Mouse (Mus musculus) macrophage (primary cell): ENCODE results near the gene Zfhx3. TPM values are rescaled to one million over a fixed set of nuclear protein-coding genes. Genes with fewer than 3 reads are reported as not detected.

Experiments
- H3K27ac ChIP-seq: fragments of 350-480 bp; formaldehyde crosslinking; 2 replicates; pipeline ENCODE4 v1.9.0; 2021
- H3K36me3 ChIP-seq: fragments of 350-480 bp; formaldehyde crosslinking; 2 replicates; pipeline ENCODE4 v1.9.0; 2021; ENCODE audit errors: inconsistent target
- H3K4me3 ChIP-seq: fragments of 350-480 bp; formaldehyde crosslinking; 2 replicates; pipeline ENCODE4 v1.9.0; 2021; ENCODE audit errors: inconsistent target
- H3K79me2 ChIP-seq: fragments of 350-480 bp; formaldehyde crosslinking; 2 replicates; pipeline ENCODE4 v1.9.0; 2021; ENCODE audit errors: inconsistent target
- whole genome bisulfite sequencing: methylation state at CpG from one replicate; pipeline ENCODE4 v1.1.7; 2026; ENCODE audit warnings: inconsistent platforms; ENCODE audit not compliant: missing documents; 5-methylcytosine and 5-hydroxymethylcytosine counted together
- polyA plus RNA-seq: library from polyadenylated mRNA; stranded (reverse); fragments of 250-400 nt; gene quantifications from 3 replicates; pipeline ENCODE4 v1.2.4, GENCODE M21; 2018; ENCODE audit warnings: inconsistent platforms

The Zfhx3 gene
- polyA plus RNA-seq, 1 experiment from 2014 or later, result 5.3 TPM

DNA sequence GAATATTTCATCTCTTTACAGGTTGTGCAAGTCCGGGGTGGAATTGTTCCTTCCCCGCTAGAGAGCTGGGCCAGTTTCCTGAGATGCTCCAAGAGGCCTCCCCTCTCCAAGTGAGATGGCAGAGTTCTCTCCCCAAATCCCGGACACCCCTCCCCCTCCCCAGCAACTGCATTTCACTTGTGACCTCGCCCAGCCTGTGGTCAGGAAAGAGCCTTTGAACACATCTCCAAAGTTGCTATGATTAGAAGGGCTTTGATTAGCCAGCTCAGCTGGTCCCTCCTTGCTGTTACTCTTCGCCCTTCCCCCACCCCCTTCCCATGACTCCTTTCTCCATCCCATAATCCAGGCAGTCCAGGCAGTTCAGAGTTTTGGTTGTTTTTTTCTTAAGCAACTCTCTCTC is 670.4 kb downstream of the Zfhx3 start:
- H3K79me2 ChIP-seq, result no peaks in the 10 kb centered on the region
- no peaks in the 10 kb centered on the region for H3K36me3 ChIP-seq
- 56% methylated on average over 5 of the region's 5 CpGs for WGBS
- no peak overlapping the region for H3K4me3 ChIP-seq
- no peak overlapping the region for H3K27ac ChIP-seq

DNA sequence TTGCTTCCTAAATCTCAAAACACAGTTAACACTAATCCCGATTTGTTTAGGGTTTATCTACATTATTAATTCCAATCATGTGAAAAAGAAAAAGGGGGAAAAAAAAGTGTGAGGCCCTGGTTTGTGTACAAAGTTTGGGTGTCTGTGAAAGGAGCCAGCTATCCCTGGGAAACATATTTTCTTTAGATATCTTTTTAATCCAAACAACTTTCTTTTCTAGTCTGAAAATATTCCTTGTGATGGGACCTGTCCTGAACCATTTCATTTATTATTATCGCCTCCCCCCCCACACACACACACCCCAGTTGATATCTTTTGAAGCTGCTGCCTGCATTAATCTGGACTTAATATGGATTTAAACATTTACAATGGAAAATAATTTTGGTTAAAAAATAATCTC is 670.8 kb downstream of the Zfhx3 start:
- Histone ChIP-seq H3K4me3 (no peak overlapping the region), H3K79me2 (no peaks in the 10 kb centered on the region), H3K27ac (no peak overlapping the region), H3K36me3 (no peaks in the 10 kb centered on the region)
- 40% methylated on average over 1 of the region's 2 CpGs for WGBS

DNA sequence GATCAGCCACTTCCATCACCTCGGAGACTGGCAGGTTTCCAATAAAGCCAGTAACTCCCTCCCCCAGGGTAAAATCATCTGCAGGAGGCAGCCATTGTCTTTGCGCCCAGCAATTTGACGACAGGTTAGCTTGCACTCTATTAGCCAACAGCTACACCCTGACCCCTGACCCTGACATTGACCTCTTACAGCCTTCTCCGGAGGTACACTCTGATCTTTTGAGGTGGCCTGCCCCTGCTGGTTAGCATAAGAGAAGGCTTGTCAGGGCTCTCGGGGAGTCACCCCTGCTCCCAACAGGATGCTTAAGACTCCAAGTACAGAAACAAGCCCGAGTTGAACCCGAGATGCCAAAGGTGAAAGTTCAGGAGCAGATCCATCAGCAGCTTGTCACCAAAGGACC is 678.9 kb downstream of the Zfhx3 start:
- WGBS, result 93% methylated on average over 7 of the region's 7 CpGs
- H3K79me2 ChIP-seq, result no peaks in the 10 kb centered on the region
- no peak overlapping the region for H3K27ac ChIP-seq
- no peak overlapping the region for H3K4me3 ChIP-seq
- H3K36me3 ChIP-seq, result no peaks in the 10 kb centered on the region

DNA sequence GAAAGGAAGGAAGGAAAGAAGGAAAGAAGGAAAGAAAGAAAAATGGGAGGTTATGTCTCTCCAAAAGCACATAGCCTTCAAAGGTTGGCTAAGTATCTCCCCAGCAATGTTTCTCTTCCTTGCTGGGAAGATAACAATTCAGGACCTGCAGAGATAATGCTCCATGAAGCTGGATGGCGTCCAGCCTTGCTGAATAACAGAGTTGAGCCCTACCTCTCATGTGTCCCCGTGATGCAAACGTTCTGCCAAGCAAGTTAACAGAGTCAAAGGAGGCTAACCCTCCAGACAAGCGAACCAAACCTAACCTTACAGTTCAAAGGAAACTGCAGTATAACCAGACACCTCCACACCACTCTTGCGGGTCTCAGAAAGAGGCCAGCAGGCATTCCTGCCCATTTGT is 681.2 kb downstream of the Zfhx3 start:
- no peaks in the 10 kb centered on the region for H3K36me3 ChIP-seq
- H3K27ac ChIP-seq, result no peak overlapping the region
- no peak overlapping the region for H3K4me3 ChIP-seq
- 88% methylated on average over 5 of the region's 5 CpGs for WGBS
- H3K79me2 ChIP-seq, result no peaks in the 10 kb centered on the region

DNA sequence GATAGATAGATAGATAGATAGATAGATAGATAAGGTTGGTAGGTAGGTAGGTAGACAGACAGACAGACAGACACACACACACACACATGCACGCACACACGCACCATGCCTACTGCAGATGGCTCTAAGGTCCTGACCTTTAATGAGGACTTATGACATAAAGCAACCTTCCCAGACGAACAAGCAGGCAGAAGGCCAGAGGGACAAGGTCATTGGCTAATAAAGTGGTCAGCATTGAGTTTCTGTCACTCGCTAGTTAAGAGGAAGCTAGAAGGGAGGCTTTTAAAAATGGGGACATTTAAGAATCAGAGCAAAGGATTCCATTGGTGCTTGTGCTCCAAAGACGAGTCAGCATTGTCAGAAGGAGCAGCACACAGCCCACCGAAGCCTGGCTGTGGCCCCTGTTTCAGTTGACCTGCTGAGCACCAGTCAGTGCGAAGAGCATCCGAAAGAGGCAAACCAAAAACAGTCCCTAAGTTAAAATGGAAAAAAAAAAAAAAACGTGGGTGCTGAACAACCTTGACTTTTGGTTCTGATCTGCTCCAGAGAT is 683.2 kb downstream of the Zfhx3 start:
- no peak overlapping the region for H3K27ac ChIP-seq
- H3K4me3 ChIP-seq, result no peak overlapping the region
- no peaks in the 10 kb centered on the region for H3K79me2 ChIP-seq
- no peaks in the 10 kb centered on the region for H3K36me3 ChIP-seq
- 75% methylated on average over 9 of the region's 9 CpGs for WGBS

DNA sequence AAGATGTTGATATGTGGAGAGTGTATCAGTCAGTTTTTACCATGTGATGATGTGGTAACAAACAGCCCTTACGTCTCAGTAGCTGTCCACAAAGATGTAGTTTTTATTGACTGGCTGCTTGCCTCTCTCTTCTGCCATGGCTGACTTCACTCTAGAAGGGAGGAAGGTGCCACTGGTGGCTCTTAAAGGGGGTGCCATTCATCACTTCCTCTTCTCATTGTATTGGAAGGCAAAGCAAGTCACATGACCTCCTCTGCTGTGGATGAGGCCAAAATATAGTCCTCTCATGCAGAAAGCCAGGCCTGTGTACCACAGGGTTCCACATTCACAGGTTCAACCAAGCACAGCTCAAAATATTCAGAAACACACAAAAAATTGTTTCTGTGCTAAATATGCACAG is 688.6 kb downstream of the Zfhx3 start:
- 100% methylated on average over 1 of the region's 1 CpGs for WGBS

DNA sequence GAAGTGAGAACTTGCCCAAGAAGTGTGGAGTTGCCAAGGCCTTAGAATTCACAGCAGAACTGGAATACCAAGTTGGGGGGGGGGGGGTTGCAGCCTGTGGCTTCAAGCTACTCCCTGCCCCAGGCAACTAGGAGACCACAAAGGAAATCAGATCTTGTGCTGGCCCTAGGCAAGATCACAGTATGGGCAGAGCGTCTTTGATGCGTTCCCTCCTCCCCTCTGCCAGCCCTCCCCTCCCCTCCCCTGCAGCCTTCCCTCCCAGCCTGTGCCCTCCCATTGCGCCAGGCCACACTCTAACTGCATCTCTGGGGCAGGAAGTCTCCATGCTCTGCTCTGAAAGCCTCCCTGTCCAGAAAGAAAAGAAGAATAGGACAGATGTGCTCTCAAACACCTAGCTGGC is 691.8 kb downstream of the Zfhx3 start:
- H3K79me2 ChIP-seq, result no peaks in the 10 kb centered on the region
- H3K27ac ChIP-seq, result no peak overlapping the region
- H3K36me3 ChIP-seq, result no peaks in the 10 kb centered on the region
- H3K4me3 ChIP-seq, result no peak overlapping the region
- WGBS, result 28% methylated on average over 2 of the region's 3 CpGs

More for the DNA sequence above, 688.6 kb downstream of the Zfhx3 start:
- Histone ChIP-seq H3K36me3 (no peaks in the 10 kb centered on the region), H3K4me3 (no peak overlapping the region), H3K27ac (no peak overlapping the region), H3K79me2 (no peaks in the 10 kb centered on the region)

DNA sequence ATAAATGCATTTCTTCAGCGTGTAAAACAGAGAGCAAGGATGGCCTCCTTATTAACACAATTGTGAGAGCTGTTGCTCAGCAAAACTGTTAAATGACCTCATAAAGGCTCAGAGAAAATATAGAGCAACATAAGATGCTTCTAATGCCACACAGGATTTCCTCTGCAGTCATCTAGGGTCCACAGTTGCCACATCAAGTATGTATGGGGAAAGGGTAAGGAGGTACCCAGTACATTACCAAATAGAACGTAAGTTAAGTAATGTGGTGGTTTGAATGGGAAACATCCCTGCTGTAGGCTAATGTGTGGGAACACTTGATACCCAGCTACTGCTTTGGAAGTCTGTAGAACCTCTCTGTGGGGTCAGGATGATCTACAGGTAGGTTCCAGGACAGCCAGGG is 695.4 kb downstream of the Zfhx3 start:
- H3K79me2 ChIP-seq, result no peaks in the 10 kb centered on the region
- WGBS, result 58% methylated on average over 2 of the region's 2 CpGs
- H3K27ac ChIP-seq, result no peak overlapping the region
- no peaks in the 10 kb centered on the region for H3K36me3 ChIP-seq
- H3K4me3 ChIP-seq, result no peak overlapping the region

DNA sequence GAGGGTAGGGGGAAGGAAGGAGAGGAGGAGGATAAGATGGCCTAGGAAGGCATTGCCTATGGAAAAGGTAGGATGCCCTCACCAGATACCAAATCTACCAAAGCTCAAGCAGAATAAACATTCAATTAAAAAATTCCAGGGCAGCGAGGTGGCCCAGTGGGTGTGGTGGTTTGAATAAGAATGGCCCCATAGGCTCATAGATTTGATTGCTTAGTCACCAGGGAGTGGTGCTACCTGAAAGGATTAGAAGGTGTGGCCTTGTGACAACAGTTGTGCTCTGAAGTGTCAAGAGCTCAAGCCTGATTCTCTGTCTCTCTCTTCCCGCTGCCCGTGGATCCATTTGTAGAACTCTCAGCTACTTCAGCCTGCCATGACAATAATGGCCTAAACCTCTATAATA is 703.2 kb downstream of the Zfhx3 start:
- Histone ChIP-seq H3K27ac (no peak overlapping the region), H3K4me3 (no peak overlapping the region), H3K79me2 (no peaks in the 10 kb centered on the region), H3K36me3 (no peaks in the 10 kb centered on the region)
- WGBS, result 100% methylated on average over 3 of the region's 3 CpGs

DNA sequence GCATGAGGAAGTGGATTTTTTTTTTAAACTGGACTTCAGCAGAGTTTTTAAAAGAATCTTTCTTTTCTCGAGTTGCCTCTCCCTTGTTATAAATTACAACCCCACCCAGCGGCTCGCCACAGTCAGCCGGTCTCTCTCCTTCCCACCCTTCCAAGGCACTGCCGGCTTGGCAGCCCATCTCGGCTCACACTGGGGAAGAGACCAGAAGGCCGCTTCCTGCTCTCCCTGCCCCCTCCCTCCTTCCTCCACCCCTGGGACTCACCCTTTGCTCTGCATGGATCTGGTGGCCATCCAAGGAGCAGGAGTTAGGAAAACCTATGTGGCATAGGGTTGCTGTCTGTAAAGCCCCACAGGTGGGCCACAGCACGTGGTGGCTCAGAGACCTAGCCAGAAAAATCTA is 705.1 kb downstream of the Zfhx3 start:
- H3K79me2 ChIP-seq, result no peaks in the 10 kb centered on the region
- no peak overlapping the region for H3K27ac ChIP-seq
- no peaks in the 10 kb centered on the region for H3K36me3 ChIP-seq
- H3K4me3 ChIP-seq, result no peak overlapping the region
- 41% methylated on average over 8 of the region's 8 CpGs for WGBS

DNA sequence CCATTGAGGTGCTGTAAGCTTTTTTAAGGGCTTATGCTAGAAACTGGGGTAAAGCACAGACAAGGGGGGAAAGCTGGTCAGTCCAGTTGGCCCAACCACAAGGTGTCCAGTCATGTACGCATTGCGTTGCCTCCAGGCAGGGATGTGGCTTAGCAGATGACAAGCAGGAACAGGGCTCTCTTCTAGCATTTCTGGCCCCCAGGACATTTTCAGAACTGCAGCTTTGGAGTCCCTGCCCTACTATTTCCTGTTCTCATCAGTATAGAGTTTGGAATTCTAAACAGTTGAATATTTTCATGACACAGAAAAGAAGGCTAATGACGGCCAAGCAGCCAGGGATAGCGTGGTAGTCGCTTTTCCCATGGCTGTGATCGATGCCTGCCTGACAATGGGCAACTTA is 706.5 kb downstream of the Zfhx3 start:
- 96% methylated on average over 6 of the region's 6 CpGs for WGBS
- no peaks in the 10 kb centered on the region for H3K79me2 ChIP-seq
- H3K27ac ChIP-seq, result no peak overlapping the region
- no peak overlapping the region for H3K4me3 ChIP-seq
- H3K36me3 ChIP-seq, result no peaks in the 10 kb centered on the region

DNA sequence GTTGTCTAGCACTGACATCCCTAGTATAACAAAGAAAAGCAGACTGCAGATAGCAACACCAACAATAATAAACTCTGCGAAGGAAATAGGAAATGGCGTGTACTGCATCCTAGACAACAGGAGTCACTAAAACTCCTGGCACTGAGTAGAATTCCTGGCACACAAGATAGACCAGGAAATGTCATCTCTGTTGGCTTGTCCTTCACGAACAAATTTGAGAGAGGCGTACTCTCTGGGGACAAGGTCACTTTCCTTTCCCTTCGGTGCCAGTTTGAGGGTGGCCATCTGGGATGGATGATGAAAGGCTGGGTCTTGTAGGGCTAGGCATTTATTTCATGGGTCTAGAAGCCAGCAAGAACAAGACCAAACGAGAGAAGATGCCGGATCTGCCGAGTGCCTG is 708.4 kb downstream of the Zfhx3 start:
- Histone ChIP-seq H3K4me3 (no peak overlapping the region), H3K79me2 (no peaks in the 10 kb centered on the region), H3K27ac (no peak overlapping the region), H3K36me3 (no peaks in the 10 kb centered on the region)
- WGBS, result 100% methylated on average over 7 of the region's 8 CpGs

DNA sequence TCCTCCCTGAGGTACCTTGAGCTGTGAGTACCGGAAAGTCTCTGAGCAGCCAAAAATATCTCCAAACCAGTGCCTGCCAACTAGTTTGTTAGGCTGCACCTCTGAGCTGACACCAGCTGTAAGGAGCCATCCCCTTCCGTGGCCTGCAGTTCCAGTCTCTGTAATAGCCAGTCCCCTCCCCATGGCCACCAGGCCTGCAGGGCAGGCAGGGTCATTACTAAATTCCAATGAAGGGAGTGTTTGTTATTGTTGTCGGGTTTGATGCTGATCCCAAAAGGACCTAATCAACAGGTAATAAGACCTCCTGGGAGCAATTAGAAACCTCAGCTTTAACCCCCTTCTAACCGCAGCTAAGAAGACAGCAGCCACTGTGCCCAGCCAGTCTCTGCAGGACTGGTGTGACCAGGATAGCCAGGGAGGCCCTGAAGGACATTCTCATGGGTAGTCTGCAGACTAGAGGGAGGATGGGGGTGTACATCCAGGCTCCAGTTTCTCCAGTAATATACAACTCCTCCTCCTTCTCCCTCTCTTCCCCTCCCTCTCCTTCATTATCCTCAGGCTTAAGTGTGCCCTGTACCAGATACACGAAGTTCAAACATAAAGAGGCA is 719.1 kb downstream of the Zfhx3 start:
- Histone ChIP-seq H3K36me3 (no peaks in the 10 kb centered on the region), H3K27ac (no peak overlapping the region), H3K4me3 (no peak overlapping the region), H3K79me2 (no peaks in the 10 kb centered on the region)
- 90% methylated on average over 5 of the region's 5 CpGs for WGBS

DNA sequence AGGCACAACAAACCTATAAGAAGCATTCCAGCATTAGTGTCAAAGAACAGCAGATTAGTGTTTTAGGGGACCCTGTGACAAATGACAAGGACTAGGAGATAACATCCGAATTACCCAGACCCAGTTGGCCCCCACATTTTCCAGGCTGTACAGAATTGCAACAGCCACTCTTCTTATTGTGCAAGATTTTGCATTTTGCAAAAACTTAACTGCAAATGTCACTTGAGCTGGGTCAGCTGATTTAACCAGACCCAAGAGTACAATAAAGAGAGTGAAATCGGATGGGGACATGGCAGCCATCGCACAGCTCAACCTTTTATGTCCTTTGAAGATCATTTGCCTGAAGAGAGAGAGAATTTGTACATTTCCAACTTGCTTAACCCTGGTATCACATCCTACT is 720.3 kb downstream of the Zfhx3 start:
- 51% methylated on average over 3 of the region's 3 CpGs for WGBS
- no peak overlapping the region for H3K27ac ChIP-seq
- H3K36me3 ChIP-seq, result no peaks in the 10 kb centered on the region
- no peaks in the 10 kb centered on the region for H3K79me2 ChIP-seq
- no peak overlapping the region for H3K4me3 ChIP-seq

DNA sequence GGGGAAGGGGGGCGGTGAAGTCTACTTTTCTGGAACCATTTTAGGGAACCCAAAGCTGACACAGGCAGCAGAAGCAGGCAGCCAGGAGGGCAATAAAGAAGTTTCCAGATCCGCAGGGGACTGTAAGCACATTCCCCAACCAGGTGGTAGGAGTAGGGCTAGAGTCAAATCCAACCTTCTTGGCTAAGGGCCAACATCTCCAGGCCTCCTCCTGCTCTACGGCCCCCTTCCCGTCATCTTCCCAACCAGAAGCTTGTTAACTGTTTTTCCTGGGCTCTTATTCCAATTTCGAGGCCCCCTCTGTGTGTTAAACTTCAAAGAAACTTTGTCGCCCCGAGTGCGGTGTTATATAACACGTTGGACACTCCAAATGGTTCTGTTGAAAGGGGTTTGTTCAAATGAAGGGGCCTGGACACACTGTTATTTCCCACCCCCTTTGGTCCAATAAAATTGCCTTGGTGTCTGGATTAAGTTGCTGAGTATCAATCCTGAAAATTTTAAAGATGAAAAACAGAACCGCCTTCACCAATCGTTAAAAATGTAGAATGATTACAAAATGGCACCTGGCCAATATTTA is 729.6 kb downstream of the Zfhx3 start:
- H3K36me3 ChIP-seq, result no peaks in the 10 kb centered on the region
- H3K79me2 ChIP-seq, result no peaks in the 10 kb centered on the region
- WGBS, result 98% methylated on average over 11 of the region's 11 CpGs
- H3K27ac ChIP-seq, result no peak overlapping the region
- no peak overlapping the region for H3K4me3 ChIP-seq
